Mouse (Mus musculus): ENCODE results near the gene Ubc. TPM values are rescaled to one million over a fixed set of nuclear protein-coding genes. Genes with fewer than 3 reads are reported as not detected.
A peak's percentile ranks its signal among the peaks of the same experiment; 100 is the strongest.
"Not testable (repeated sequence)": the region's sequence is repeated elsewhere in the genome, so short reads cannot be mapped to it uniquely, and the experiment has no call there.

The Ubc gene
- total RNA-seq, 2 experiments from 2014 or later = 110 to 258 TPM

DNA sequence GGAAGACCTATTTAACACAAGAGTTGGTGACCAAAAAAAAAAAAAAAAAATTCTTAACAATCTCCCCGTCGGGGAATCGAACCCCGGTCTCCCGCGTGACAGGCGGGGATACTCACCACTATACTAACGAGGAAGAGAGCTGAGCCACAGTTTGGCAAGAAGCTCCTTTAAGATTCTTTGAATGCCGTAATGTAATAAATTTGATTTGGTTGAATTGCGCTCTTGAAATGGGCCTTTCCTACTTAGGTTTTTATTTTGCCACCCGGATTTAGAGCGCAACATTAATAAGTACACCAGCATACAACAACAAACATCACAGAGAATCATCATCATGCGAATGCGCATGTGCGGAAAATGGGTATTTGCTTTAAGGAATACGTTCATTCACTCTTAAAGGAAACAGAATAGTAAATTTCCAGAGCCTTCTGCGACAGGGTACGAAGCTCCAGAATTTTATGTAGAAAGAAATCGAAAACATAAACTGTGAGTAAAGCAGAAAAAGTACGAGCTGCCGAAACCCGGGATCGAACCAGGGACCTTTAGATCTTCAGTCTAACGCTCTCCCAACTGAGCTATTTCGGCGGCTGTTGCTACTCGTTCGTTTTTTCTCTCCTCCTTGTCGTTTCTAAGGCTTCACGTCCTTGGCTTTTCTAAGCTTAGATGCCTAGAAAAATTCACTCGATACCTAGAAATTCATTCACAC, 15.7 kb upstream of the Ubc start:
- no peak for ATAC-seq (replicated peaks; ENCODE audit: low FRiP score, low TSS enrichment, poor library complexity, severe bottlenecking)

DNA sequence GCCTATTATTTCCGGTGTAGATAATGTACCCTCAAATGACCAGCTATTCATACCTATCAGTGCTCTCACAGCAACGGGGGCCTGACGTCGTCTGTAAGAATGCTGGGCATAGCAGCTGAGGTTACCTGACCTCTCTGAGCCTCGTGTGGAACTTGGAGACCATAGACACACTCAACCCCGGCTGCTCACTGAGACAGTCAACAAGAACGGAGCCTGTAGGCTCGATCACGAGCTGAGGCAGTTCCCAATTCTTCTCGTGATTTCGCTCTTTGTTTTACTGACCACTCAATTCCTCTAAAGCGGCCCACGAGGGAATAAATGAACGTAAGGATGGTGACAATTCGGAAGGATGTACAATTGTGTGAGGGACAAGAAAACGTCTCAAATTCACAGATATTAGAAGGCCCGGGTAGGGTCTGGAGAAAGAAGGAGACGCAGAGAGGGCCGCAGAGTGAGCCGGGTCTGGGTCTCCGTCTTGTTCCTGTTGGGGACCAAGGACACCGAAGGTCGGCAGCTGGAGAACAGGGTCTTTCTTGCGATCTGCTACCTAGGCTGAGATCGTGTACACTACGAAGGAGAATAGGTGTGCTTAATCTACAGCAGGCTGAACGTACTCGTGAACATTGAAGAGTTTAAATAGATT, 15.0 kb upstream of the Ubc start:
- peak; percentile 47 for ATAC-seq (replicated peaks; ENCODE audit: low FRiP score, low TSS enrichment, poor library complexity, severe bottlenecking)

DNA sequence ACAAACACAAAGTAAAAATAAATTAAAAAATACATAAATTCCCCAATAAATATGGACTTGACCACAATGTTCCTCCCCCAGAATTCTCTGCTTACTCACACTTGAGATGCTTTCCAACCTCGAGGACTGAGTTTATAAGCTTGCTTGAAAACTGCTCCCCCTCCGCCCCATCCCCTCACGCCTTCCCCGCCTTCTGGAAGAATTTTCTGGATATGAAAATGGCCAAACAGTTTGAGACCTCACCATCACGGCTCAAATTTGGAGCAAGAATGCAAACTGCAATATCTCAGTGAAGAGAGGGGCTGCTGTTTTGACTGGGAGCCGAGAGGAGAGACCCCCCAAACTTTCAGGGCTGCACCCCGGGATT, 14.5 kb upstream of the Ubc start:
- no peak for ATAC-seq (replicated peaks; ENCODE audit: low FRiP score, low TSS enrichment, poor library complexity, severe bottlenecking)

DNA sequence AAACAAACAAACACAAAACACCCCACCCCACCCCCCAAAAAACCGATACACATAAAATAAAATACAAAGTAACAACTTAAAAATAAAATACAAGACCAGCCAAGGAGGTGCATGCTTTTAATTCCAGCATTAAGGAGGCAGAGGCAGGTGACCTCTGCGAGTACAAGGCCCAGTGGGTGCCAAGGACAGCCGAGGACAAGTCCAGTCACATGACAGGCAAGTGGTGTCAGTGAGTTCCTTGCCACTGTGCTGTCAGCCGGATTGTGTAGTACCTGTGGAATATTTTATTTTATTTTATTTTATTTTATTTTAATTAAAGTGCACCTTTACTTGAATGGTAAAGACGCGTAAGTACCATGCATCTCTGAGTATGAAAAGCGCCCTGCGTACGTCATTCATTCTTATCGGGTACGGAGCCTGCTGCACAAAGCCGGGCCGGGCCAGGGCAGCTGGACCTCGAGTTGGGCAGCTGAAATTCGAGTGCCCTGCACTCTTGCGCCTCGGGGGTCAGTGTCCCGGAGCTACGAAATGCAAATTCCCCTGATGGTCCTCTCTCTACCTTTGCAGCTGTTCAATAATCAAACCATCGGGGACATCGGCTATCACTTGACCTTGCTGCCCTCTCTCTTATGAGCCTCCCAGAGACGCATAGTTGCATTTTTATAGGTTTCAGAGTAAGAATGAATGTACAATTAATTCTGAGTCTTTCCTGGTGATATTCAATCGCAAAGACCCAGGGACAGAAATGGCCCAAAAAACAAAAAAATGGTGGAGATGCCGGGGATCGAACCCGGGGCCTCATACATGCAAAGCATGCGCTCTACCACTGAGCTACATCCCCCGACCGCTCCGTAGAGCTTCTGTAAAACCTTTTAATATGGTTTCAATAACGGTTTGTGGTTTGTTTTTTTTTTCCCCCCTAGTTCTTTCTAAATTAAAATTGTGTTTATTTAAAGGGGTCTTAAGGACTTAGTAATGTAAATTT, 13.8 kb upstream of the Ubc start:
- ATAC-seq (replicated peaks; ENCODE audit: low FRiP score, low TSS enrichment, poor library complexity, severe bottlenecking) = no peak

DNA sequence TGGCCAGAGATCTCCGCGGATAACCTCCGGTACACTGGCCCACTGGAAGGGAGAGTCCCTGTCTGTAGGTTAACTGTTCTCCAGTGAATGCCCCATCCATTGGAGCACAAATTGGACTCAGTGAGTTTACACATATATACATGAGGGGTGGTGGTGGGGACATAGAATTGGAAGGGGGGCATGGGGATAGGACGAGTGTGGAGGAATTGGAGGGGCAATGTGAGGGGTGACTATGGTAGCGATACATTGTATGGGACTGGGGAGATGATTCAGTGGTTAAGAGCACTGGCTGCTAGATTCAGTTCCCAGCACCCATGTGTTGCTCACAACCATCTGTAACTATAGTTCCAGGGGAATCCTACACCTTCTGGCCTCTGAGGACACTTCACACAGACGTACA, 13.0 kb upstream of the Ubc start:
- no peak for ATAC-seq (replicated peaks; ENCODE audit: low FRiP score, low TSS enrichment, poor library complexity, severe bottlenecking)

- ATAC-seq (replicated peaks; ENCODE audit: low FRiP score, low TSS enrichment, poor library complexity, severe bottlenecking) = no peak
Measured at GRCm38 (mm10) chr5:125402476-125402875, 12.5 kb upstream of the Ubc start.

GRCm38 (mm10) chr5:125400903-125401302, 10.9 kb upstream of the Ubc start:
- ATAC-seq (replicated peaks; ENCODE audit: low FRiP score, low TSS enrichment, poor library complexity, severe bottlenecking) = no peak

GRCm38 (mm10) chr5:125395008-125395407, 5.0 kb upstream of the Ubc start:
- ATAC-seq (replicated peaks; ENCODE audit: low FRiP score, low TSS enrichment, poor library complexity, severe bottlenecking) = no peak

DNA sequence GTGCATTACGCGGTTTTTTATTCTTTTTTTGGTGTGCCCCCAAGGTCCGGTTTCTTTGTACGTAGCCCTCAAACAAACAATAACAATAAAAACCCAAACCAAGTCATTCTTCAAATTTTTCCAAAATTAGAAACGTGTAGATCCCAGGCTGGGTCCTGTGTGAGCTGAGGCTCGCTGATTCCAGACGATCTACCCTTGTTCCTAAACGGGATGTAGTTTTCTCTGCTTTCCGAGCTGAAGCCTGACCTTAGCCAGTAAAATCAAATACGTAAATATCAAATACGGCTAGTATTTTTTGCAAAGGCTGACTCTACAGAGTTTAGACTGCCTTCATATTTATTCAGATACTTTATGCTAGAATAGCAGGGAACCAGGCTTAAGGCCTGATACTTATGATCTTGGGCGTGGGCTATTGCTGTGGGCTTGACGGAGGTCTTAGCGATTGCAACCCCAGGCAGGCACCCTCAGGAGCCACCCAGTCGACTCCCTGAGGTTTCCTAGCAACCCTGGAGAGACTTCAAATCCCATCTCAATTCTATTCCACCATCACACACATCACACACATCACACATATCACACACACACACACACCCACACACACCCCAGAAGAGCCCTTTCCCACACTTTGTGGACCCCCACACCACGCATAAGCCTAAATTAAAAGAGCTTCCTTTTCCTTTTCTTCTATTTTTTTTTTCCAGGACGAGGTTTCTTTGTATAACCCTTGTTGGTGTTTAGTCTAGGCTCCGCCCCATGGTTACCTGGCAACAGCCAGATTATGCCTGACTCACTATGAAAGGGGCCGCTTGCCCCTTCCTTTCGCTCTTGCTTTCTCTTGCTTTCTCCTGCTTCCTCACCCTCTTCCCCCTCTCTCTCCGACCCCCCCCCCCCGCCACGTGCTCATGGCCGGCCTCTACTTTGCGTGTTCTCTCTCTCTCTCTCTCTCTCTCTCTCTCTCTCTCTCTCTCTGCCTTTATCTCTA, 3.9 kb upstream of the Ubc start:
- peak; percentile 52 for ATAC-seq (replicated peaks; ENCODE audit: low FRiP score, low TSS enrichment, poor library complexity, severe bottlenecking)

DNA sequence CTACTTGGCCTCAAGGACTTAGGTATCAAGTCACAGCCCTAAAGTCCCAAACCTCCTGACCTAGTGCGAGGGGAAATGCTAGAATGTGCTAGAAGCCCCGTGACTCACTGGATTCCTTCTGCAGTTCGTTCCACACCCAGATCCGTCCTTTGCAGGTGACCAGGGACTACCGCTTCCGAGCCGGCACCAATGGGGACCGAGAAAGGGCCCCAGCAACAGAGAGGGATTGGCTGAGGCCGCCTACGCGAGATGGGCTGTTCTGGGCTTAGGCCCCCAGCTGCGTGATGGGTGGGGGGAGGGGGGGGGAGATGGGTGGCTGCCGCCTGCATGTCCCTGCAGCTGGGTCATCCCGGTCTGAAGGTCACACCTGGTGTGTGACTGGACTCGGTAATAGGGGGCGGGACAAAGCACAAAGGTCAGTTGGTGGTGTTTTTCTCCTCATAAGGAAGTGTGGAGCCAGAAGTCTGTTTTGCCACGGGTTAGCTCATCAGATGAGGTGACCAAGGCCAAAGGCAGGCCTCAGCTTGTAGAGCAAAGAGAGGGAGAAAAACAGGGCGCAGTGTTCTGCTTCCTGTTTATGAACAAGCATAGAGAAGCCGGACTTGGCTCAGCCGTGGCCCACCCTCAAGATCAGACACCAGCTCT, 3.1 kb upstream of the Ubc start:
- ATAC-seq (replicated peaks; ENCODE audit: low FRiP score, low TSS enrichment, poor library complexity, severe bottlenecking) = peak; percentile 73

- no peak for ATAC-seq (replicated peaks; ENCODE audit: low FRiP score, low TSS enrichment, poor library complexity, severe bottlenecking)
Measured at GRCm38 (mm10) chr5:125392618-125392976, 2.6 kb upstream of the Ubc start.

GRCm38 (mm10) chr5:125392176-125392575, 2.2 kb upstream of the Ubc start:
- not testable (repeated sequence) for ATAC-seq (replicated peaks; ENCODE audit: low FRiP score, low TSS enrichment, poor library complexity, severe bottlenecking)

DNA sequence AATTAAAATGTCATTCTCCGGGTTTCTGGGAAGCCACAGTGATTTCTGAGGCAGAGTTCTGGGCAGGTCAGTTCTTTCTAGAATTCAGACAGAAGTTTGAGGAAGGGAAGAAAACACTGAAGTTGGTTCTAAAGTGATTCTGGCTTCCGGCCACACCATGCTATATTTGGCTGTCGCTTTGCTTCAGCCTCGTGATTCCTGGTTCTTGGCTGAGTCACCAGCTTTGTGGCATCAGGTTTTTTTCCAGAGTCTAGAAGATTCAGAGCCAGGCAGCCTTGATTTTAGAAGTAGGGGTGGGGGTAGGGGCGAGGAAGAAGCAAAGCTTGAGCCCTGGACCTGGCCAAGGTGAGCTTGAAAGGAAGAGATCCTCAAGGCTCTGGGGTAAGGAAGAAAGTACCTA, 1.6 kb upstream of the Ubc start:
- ATAC-seq (replicated peaks; ENCODE audit: low FRiP score, low TSS enrichment, poor library complexity, severe bottlenecking) = no peak

- no peak for ATAC-seq (replicated peaks; ENCODE audit: low FRiP score, low TSS enrichment, poor library complexity, severe bottlenecking)
Measured at GRCm38 (mm10) chr5:125390906-125391477, 990 bp upstream of the Ubc start.

GRCm38 (mm10) chr5:125389131-125389578, 847 bp downstream of the Ubc start, which contains the start of gene Gm10382:
Gm10382 (plus strand) TSS chr5:125389322.
- peak; percentile 68 for ATAC-seq (replicated peaks; ENCODE audit: low FRiP score, low TSS enrichment, poor library complexity, severe bottlenecking)

- no peak for ATAC-seq (replicated peaks; ENCODE audit: low FRiP score, low TSS enrichment, poor library complexity, severe bottlenecking)
Measured at GRCm38 (mm10) chr5:125388358-125389092, 1.5 kb downstream of the Ubc start.

GRCm38 (mm10) chr5:125387295-125387694, 2.7 kb downstream of the Ubc start:
- not testable (repeated sequence) for ATAC-seq (replicated peaks; ENCODE audit: low FRiP score, low TSS enrichment, poor library complexity, severe bottlenecking)
